Mouse (Mus musculus): Measurements from ENCODE around the gene Ncoa5. TPM values are rescaled to one million over a fixed set of nuclear protein-coding genes. Genes with fewer than 3 reads are reported as not detected.

Gene Ncoa5
- polyA plus RNA-seq (2016; fragmentation: Nextera tagmentation; extraction: Ambion mirVana): 33.2 and 34.4 TPM in 2 replicates

DNA sequence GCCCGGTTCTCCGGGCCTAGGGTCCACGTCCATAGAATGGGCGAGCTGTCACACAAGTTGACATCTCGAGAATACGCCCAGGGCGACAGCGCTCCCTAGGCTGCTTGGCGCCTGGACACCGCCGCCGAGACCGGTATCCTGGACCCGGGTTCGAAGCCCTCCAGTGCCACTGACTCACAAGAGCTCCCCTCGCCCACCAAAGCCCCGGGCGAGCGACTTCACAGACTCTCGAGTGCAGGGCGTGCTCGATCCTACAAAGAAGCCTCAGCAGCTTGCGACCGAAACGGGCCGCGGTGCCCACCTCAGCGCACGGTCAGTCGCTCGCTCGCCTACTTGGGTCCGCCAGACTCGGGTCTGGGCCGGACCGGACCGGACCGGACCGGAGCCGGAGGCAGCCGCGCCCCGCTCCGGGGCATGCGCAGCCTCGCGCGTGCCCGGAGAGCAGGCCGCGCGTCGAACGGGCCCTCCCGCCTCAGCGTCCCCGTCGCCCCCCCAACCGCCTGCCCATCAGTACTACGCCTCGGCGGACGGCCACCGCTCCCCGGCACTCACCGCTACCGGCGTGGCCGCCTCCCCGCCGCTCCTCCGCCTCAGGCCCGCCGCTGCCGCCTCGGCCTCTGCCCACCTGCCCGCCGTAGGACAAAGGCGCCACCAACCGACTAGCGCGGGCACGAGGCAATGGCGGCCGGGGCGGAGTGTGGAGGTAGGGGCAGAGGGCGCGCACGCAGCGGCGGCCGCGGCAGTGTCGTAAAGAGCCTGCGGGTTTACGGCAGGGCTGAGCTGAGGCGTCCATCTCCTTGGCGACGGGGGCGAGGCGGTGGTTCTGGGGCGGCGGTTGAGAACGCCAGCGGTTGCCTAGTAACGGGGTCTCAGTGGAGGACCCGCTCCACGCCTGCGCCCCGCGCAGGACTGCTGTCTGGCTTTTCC is at the start of gene Ncoa5:
TSS of gene Ncoa5 (minus strand) at position 737 of the 927 bp plus-strand sequence.
- 3% methylated on average over 94 of the region's 111 CpGs for WGBS (ENCODE audit: insufficient replicate concordance)
- Histone ChIP-seq H3K4me1 (peaks cover 34% of the 10 kb centered on the region), H3K9ac (peak within 1 kb of the TSS; percentile 92), H3K9me3 (replicated peaks) (no peaks in the 10 kb centered on the region), H3K4me3 (peak within 1 kb of the TSS; percentile 91), H3K27me3 (replicated peaks) (peaks cover 4% of the 10 kb centered on the region; the same call in 1 of the 2 replicates), H3K36me3 (0 out of 2 replicates have a peak, but pooled peaks cover 3% of the 10 kb centered on the region), H3K27ac (peak within 1 kb of the TSS; percentile 80), H3K4me2 (peak within 1 kb of the TSS; percentile 89)
- ATAC-seq: peak; percentile 94

- no peak for ATAC-seq
- no peaks in the 10 kb centered on the region for H3K4me1 ChIP-seq
- peaks cover 57% of the 10 kb centered on the region for H3K27me3 ChIP-seq (replicated peaks)
- H3K36me3 ChIP-seq: no peaks in the 10 kb centered on the region
- no peaks in the 10 kb centered on the region for H3K9me3 ChIP-seq (replicated peaks)
- H3K27ac ChIP-seq: no peak overlapping the region
- no peak overlapping the region for H3K9ac ChIP-seq
- 21% methylated on average over 7 of the region's 7 CpGs for WGBS (ENCODE audit: insufficient replicate concordance)
- H3K4me2 ChIP-seq: no peak overlapping the region
- H3K4me3 ChIP-seq: no peak overlapping the region
Observed at GRCm38 (mm10) chr2:165081257-165081656, 46.6 kb upstream of the Ncoa5 start.

DNA sequence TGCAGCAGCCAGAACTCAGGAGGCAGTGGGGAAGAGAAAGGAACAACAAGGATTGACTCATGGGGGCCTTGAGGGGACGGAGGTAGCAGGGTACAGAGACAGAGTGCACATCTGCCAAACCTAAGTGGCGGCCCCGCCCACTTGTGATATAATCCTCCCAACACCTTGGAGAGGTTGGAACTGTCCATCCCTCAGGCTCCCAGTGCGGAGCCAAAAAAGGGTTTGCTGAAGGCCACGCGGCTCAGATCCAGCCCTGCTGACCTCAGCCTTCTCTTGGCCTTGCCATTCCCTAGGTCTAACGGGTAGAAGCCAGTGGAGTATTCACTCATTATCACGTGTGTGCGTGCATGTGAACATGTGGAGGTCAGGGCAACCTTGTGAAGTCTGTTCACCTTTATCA is 46.0 kb upstream of the Ncoa5 start:
- no peak overlapping the region for H3K27ac ChIP-seq
- peaks cover 63% of the 10 kb centered on the region for H3K27me3 ChIP-seq (replicated peaks)
- no peaks in the 10 kb centered on the region for H3K9me3 ChIP-seq (replicated peaks)
- no peaks in the 10 kb centered on the region for H3K4me1 ChIP-seq
- H3K36me3 ChIP-seq: no peaks in the 10 kb centered on the region
- 18% methylated on average over 9 of the region's 9 CpGs for WGBS (ENCODE audit: insufficient replicate concordance)
- H3K9ac ChIP-seq: no peak overlapping the region
- H3K4me3 ChIP-seq: no peak overlapping the region
- no peak overlapping the region for H3K4me2 ChIP-seq
- no peak for ATAC-seq

- Histone ChIP-seq H3K4me2 (no peak overlapping the region), H3K9me3 (replicated peaks) (no peaks in the 10 kb centered on the region), H3K27me3 (replicated peaks) (peaks cover 83% of the 10 kb centered on the region), H3K36me3 (no peaks in the 10 kb centered on the region), H3K4me3 (no peak overlapping the region), H3K27ac (no peak overlapping the region), H3K4me1 (no peaks in the 10 kb centered on the region), H3K9ac (no peak overlapping the region)
- ATAC-seq: no peak
- WGBS (ENCODE audit: insufficient replicate concordance): 23% methylated on average over 10 of the region's 10 CpGs
Observed at GRCm38 (mm10) chr2:165078605-165079004, 43.9 kb upstream of the Ncoa5 start.

- Histone ChIP-seq H3K4me3 (no peak overlapping the region), H3K9ac (no peak overlapping the region), H3K36me3 (no peaks in the 10 kb centered on the region), H3K9me3 (replicated peaks) (no peaks in the 10 kb centered on the region), H3K4me2 (no peak overlapping the region), H3K27ac (no peak overlapping the region), H3K4me1 (no peaks in the 10 kb centered on the region), H3K27me3 (replicated peaks) (peaks cover 88% of the 10 kb centered on the region)
- 54% methylated on average over 8 of the region's 8 CpGs for WGBS (ENCODE audit: insufficient replicate concordance)
- no peak for ATAC-seq
Observed at GRCm38 (mm10) chr2:165078045-165078444, 43.4 kb upstream of the Ncoa5 start.

- Histone ChIP-seq H3K27me3 (replicated peaks) (peaks cover 98% of the 10 kb centered on the region), H3K9ac (no peak overlapping the region), H3K36me3 (no peaks in the 10 kb centered on the region), H3K9me3 (replicated peaks) (no peaks in the 10 kb centered on the region), H3K4me1 (no peaks in the 10 kb centered on the region), H3K4me2 (no peak overlapping the region), H3K4me3 (no peak overlapping the region), H3K27ac (no peak overlapping the region)
- ATAC-seq: no peak
- WGBS (ENCODE audit: insufficient replicate concordance): 11% methylated on average over 9 of the region's 9 CpGs
Observed at GRCm38 (mm10) chr2:165077055-165077454, 42.4 kb upstream of the Ncoa5 start.

DNA sequence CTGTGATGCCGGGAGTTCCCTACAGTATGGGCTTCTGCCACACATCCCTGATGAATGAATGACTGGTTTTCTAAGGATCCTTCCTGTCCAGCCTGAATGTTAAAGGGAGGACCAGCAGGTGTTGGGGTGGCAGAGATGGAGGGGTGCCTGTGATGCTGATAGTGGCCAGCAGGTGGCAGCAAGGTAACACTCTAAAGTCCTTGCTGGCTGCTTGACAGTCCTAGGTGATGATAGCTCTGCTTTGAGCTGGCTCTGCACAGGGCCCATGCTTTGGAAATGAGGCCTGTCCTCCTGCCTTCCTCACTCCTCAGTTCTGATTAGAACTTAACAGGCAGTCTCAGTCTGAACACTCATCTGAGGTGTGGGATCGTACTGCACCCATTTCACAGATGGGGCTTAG is 40.3 kb upstream of the Ncoa5 start:
- no peak overlapping the region for H3K27ac ChIP-seq
- no peak overlapping the region for H3K4me3 ChIP-seq
- WGBS (ENCODE audit: insufficient replicate concordance): 41% methylated on average over 2 of the region's 2 CpGs
- ATAC-seq: no peak
- no peak overlapping the region for H3K9ac ChIP-seq
- no peaks in the 10 kb centered on the region for H3K36me3 ChIP-seq
- H3K4me2 ChIP-seq: no peak overlapping the region
- peaks cover 93% of the 10 kb centered on the region for H3K27me3 ChIP-seq (replicated peaks)
- no peaks in the 10 kb centered on the region for H3K4me1 ChIP-seq
- no peaks in the 10 kb centered on the region for H3K9me3 ChIP-seq (replicated peaks)

GRCm38 (mm10) chr2:165074081-165074884 is 39.6 kb upstream of the Ncoa5 start:
- no peak overlapping the region for H3K4me3 ChIP-seq
- H3K4me1 ChIP-seq: no peaks in the 10 kb centered on the region
- H3K9ac ChIP-seq: no peak overlapping the region
- H3K27ac ChIP-seq: no peak overlapping the region
- H3K4me2 ChIP-seq: no peak overlapping the region
- peaks cover 87% of the 10 kb centered on the region for H3K27me3 ChIP-seq (replicated peaks)
- ATAC-seq: no peak
- H3K9me3 ChIP-seq (replicated peaks): no peaks in the 10 kb centered on the region
- WGBS (ENCODE audit: insufficient replicate concordance): 32% methylated on average over 11 of the region's 11 CpGs
- no peaks in the 10 kb centered on the region for H3K36me3 ChIP-seq

DNA sequence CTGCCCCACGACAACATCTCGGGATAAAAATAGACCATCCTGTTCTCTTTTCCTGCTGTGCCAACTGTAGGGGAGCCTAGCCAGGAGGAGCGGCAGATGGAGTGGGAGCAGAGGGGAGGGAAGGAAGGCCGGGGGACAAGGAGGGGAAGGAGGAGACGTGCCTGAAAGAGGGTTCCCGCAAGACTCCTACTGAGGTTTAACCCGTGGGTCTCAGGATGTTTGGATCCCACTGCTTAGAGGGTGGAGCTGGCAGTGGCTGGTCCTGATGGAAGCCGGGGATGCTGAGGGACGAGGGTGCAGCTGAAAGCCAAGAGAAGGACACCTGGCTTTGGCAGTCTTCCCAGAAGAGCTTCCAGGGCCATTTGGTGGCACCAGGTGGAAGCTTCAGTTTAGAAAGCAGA is 38.7 kb upstream of the Ncoa5 start:
- H3K4me1 ChIP-seq: no peaks in the 10 kb centered on the region
- 19% methylated on average over 9 of the region's 9 CpGs for WGBS (ENCODE audit: insufficient replicate concordance)
- H3K9me3 ChIP-seq (replicated peaks): no peaks in the 10 kb centered on the region
- no peak overlapping the region for H3K27ac ChIP-seq
- no peak overlapping the region for H3K4me3 ChIP-seq
- no peak overlapping the region for H3K9ac ChIP-seq
- H3K36me3 ChIP-seq: no peaks in the 10 kb centered on the region
- H3K27me3 ChIP-seq (replicated peaks): peaks cover 78% of the 10 kb centered on the region
- no peak overlapping the region for H3K4me2 ChIP-seq
- no peak for ATAC-seq

GRCm38 (mm10) chr2:165070096-165070816 is 35.6 kb upstream of the Ncoa5 start:
- 20% methylated on average over 23 of the region's 23 CpGs for WGBS (ENCODE audit: insufficient replicate concordance)
- Histone ChIP-seq H3K4me3 (no peak overlapping the region), H3K4me1 (no peaks in the 10 kb centered on the region), H3K9me3 (replicated peaks) (no peaks in the 10 kb centered on the region), H3K27me3 (replicated peaks) (peaks cover 52% of the 10 kb centered on the region), H3K9ac (no peak overlapping the region), H3K4me2 (no peak overlapping the region), H3K27ac (no peak overlapping the region), H3K36me3 (no peaks in the 10 kb centered on the region)
- no peak for ATAC-seq

DNA sequence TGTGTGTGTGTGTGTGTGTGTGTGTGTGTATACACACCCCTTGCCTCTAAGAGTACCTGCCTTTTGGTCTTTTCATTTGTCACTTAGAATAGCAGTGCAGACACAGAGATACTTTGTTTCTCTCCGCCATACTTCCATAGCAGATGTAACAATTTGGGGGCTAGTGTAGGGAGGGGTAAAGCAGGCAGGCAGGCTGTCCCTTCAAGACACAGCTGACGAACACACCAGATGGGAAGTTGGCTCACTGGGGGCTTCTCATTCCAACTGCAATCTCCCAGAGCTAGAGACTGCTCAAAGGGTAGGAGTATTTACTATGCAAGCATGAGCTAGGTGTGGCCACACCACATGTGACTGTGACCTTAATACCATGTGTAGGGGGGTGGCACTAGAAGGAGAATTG is 34.1 kb upstream of the Ncoa5 start:
- no peak overlapping the region for H3K4me2 ChIP-seq
- no peak overlapping the region for H3K27ac ChIP-seq
- H3K4me3 ChIP-seq: no peak overlapping the region
- H3K4me1 ChIP-seq: no peaks in the 10 kb centered on the region
- H3K9ac ChIP-seq: no peak overlapping the region
- 60% methylated on average over 2 of the region's 2 CpGs for WGBS (ENCODE audit: insufficient replicate concordance)
- H3K36me3 ChIP-seq: no peaks in the 10 kb centered on the region
- peaks cover 38% of the 10 kb centered on the region for H3K27me3 ChIP-seq (replicated peaks)
- no peak for ATAC-seq
- no peaks in the 10 kb centered on the region for H3K9me3 ChIP-seq (replicated peaks)
